Mouse (Mus musculus) stomach, embryonic 16.5 days (tissue): ENCODE results near the gene Dirc2. TPM values are rescaled to one million over a fixed set of nuclear protein-coding genes. Genes with fewer than 3 reads are reported as not detected.

Experiments used
- ATAC-seq: fragments of 200-750 bp; cut with Nextera tagmentation; 2 replicates; pipeline ENCODE4 v1.8.0; 2017; ENCODE audit warnings: moderate number of reproducible peaks, moderate TSS enrichment; ENCODE audit not compliant: insufficient read depth, low FRiP score
- H3K27ac ChIP-seq: fragments of 300-500 bp; sonication (generic); 2 replicates; pipeline ENCODE4 v1.5.1; 2014; ENCODE audit warnings: low read length
- H3K27me3 ChIP-seq: fragments of 300-500 bp; sonication (generic); 2 replicates; pipeline ENCODE4 v1.6.1; 2014; ENCODE audit warnings: low read length, control low read depth, mixed read lengths; ENCODE audit not compliant: control insufficient read depth, insufficient read depth
- H3K36me3 ChIP-seq: fragments of 300-500 bp; sonication (generic); 2 replicates; pipeline ENCODE4 v1.6.1; 2014; ENCODE audit warnings: low read length; ENCODE audit not compliant: control insufficient read depth, insufficient read depth
- H3K4me1 ChIP-seq: fragments of 300-500 bp; sonication (generic); 2 replicates; pipeline ENCODE4 v1.6.1; 2014; ENCODE audit warnings: low read length, control low read depth, mixed read lengths; ENCODE audit not compliant: control insufficient read depth, insufficient read depth
- H3K4me2 ChIP-seq: fragments of 300-500 bp; sonication (generic); 2 replicates; pipeline ENCODE4 v1.6.1; 2014; ENCODE audit warnings: low read depth, low read length, mixed read lengths
- H3K4me3 ChIP-seq: fragments of 300-500 bp; sonication (generic); replicated peaks from 2 replicates; pipeline ENCODE4 v1.5.1; 2014; ENCODE audit warnings: mild to moderate bottlenecking, low read length
- H3K9ac ChIP-seq: fragments of 300-500 bp; sonication (generic); 2 replicates; pipeline ENCODE4 v1.6.1; 2014; ENCODE audit warnings: low read length
- H3K9me3 ChIP-seq: fragments of 300-500 bp; sonication (generic); replicated peaks from 2 replicates; pipeline ENCODE4 v1.6.1; 2016; ENCODE audit warnings: low read length, control low read depth; ENCODE audit not compliant: control insufficient read depth
- WGBS: fragments of 180-500 bp; shearing (Covaris S2); extraction: QIAGEN DNeasy Blood & Tissue Kit; methylation state at CpG from one replicate; pipeline ENCODE4 v1.1.7; 2014; 5-methylcytosine and 5-hydroxymethylcytosine counted together
- polyA plus RNA-seq: library from polyadenylated mRNA; unstranded; fragments of >200 nt; fragmentation: Nextera tagmentation; extraction: Ambion mirVana; gene quantifications from 2 replicates; pipeline ENCODE4 v1.2.1, GENCODE M21; 2015

Gene Dirc2
- polyA plus RNA-seq, 1 experiment from 2014 or later, result 8.2 TPM

DNA sequence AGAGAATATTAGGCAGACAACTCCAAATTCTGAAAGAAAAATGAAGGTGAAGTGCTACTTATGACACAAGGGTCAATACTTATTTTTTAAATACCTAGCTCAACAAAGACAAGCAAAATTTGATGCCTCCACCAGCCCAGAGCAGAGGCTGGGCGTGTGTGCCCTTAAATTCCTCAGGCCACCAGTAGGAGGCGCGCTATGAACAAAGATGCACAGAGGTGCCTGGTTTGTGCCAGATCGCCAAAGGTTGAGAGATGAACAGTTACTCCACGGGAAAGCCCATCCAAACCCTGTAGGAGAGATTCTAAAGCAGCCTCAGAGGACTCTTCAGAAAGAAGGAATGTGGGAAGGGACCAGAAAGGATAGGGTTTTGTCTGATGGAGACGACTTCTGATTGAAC lies 35.1 kb downstream of the Dirc2 start:
- Histone ChIP-seq H3K9me3 (no peaks in the 10 kb centered on the region), H3K4me1 (peaks cover 5% of the 10 kb centered on the region; the same call in 1 of the 2 replicates), H3K4me3 (no peak overlapping the region), H3K27ac (no peak overlapping the region), H3K4me2 (no peak overlapping the region), H3K36me3 (no peaks in the 10 kb centered on the region), H3K9ac (no peak overlapping the region), H3K27me3 (no peaks in the 10 kb centered on the region)
- WGBS, result 18% methylated on average over 6 of the region's 6 CpGs
- no peak for ATAC-seq

DNA sequence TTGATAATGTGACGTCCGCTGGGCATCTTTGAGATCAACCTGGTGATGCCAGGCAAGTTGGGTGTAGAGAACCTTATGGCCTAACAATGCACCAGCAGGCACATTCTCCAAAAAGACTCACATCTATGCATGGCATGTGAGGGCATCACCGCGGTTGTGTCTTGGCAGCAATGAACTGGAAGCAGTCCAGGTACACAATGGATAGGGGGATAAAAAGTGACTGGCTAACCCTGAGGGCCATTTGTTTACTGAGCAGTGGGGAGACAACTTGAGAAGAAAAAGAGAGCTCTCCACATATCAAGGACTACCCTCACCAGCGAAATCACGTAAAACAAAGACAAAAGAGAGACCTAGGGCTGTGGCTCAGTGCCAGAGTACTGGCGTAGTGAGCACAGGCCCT lies 37.1 kb downstream of the Dirc2 start:
- H3K27me3 ChIP-seq, result no peaks in the 10 kb centered on the region
- no peak overlapping the region for H3K27ac ChIP-seq
- H3K4me3 ChIP-seq, result no peak overlapping the region
- ATAC-seq, result no peak
- no peaks in the 10 kb centered on the region for H3K9me3 ChIP-seq
- WGBS, result 83% methylated on average over 7 of the region's 7 CpGs
- no peaks in the 10 kb centered on the region for H3K36me3 ChIP-seq
- no peak overlapping the region for H3K9ac ChIP-seq
- no peak overlapping the region for H3K4me2 ChIP-seq
- no peaks in the 10 kb centered on the region for H3K4me1 ChIP-seq

DNA sequence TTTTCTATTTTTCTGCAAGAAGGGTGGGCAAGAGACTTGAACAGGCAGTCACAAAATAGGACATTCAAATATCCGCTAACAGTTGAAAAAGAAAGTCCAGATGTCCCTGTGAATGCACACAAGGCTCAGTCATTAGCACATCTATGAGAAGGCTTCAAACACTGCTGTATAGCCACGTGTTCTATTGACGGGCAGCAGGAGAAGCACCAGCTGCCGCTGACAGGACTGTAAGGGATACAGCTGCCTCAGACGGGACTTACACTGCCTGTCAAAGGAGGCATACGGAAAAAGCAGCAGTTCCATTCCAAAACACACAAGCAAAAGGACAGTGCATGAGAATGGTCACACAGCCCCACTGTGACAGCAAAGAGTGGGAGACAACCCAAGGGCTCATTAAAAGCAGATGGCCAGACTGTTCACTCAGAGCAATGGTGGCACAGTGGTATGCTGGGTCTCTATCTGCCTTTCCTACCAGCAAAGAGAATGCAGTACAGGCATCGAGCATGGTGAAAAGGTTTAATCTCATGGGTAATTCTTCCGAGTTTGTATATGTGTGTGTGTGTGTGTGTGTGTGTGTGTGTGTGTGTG lies 39.9 kb downstream of the Dirc2 start:
- WGBS, result 48% methylated on average over 8 of the region's 8 CpGs
- no peaks in the 10 kb centered on the region for H3K4me1 ChIP-seq
- H3K9ac ChIP-seq, result no peak overlapping the region
- H3K4me3 ChIP-seq, result no peak overlapping the region
- no peaks in the 10 kb centered on the region for H3K36me3 ChIP-seq
- ATAC-seq, result no peak
- no peaks in the 10 kb centered on the region for H3K27me3 ChIP-seq
- no peaks in the 10 kb centered on the region for H3K9me3 ChIP-seq
- no peak overlapping the region for H3K27ac ChIP-seq
- no peak overlapping the region for H3K4me2 ChIP-seq

- Histone ChIP-seq H3K4me2 (no peak overlapping the region), H3K36me3 (no peaks in the 10 kb centered on the region), H3K27me3 (no peaks in the 10 kb centered on the region), H3K9ac (no peak overlapping the region), H3K4me3 (no peak overlapping the region), H3K4me1 (no peaks in the 10 kb centered on the region), H3K9me3 (no peaks in the 10 kb centered on the region), H3K27ac (no peak overlapping the region)
- ATAC-seq, result no peak
- WGBS, result 88% methylated on average over 2 of the region's 2 CpGs
These were observed 42.6 kb downstream of the Dirc2 start for GRCm38 (mm10) chr16:35726601-35727000.

GRCm38 (mm10) chr16:35724561-35724960 lies 44.6 kb downstream of the Dirc2 start:
- Histone ChIP-seq H3K27me3 (no peaks in the 10 kb centered on the region), H3K27ac (no peak overlapping the region), H3K9ac (no peak overlapping the region), H3K9me3 (no peaks in the 10 kb centered on the region), H3K4me3 (no peak overlapping the region), H3K36me3 (no peaks in the 10 kb centered on the region), H3K4me2 (no peak overlapping the region), H3K4me1 (no peaks in the 10 kb centered on the region)
- no peak for ATAC-seq
- WGBS, result 84% methylated on average over 6 of the region's 6 CpGs

- H3K4me2 ChIP-seq, result no peak overlapping the region
- H3K9me3 ChIP-seq, result no peaks in the 10 kb centered on the region
- WGBS, result 82% methylated on average over 5 of the region's 5 CpGs
- H3K9ac ChIP-seq, result no peak overlapping the region
- H3K36me3 ChIP-seq, result no peaks in the 10 kb centered on the region
- H3K27ac ChIP-seq, result no peak overlapping the region
- no peak overlapping the region for H3K4me3 ChIP-seq
- no peaks in the 10 kb centered on the region for H3K4me1 ChIP-seq
- no peaks in the 10 kb centered on the region for H3K27me3 ChIP-seq
- ATAC-seq, result no peak
These were observed 51.4 kb downstream of the Dirc2 start for GRCm38 (mm10) chr16:35717761-35718160.

DNA sequence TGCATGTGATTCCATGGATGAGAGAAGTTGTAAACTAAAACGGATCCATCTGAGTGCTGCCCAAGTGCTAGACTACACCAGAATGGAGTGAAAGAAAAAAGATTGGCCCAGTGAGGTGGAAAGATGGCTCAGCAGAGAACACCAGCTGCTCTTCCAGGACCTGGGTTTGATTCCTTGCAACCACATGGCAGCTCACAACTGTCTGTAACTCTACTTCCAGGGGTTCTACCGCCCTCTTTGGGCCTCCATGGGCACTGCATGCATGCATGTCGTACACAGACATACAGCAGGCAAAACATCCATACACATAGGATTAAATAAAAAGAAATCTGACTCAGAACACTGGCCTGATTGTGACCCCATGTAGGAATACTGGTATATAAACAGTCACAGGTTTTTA lies 52.9 kb downstream of the Dirc2 start:
- no peak for ATAC-seq
- Histone ChIP-seq H3K27ac (no peak overlapping the region), H3K36me3 (no peaks in the 10 kb centered on the region), H3K4me1 (no peaks in the 10 kb centered on the region; the same call in 1 of the 2 replicates), H3K4me3 (no peak overlapping the region), H3K4me2 (no peak overlapping the region), H3K27me3 (no peaks in the 10 kb centered on the region), H3K9me3 (no peaks in the 10 kb centered on the region), H3K9ac (no peak overlapping the region)
- 77% methylated on average over 3 of the region's 3 CpGs for WGBS

GRCm38 (mm10) chr16:35715771-35716170 lies 53.4 kb downstream of the Dirc2 start:
- H3K36me3 ChIP-seq, result no peaks in the 10 kb centered on the region
- H3K27ac ChIP-seq, result no peak overlapping the region
- H3K9ac ChIP-seq, result no peak overlapping the region
- no peak overlapping the region for H3K4me3 ChIP-seq
- no peak overlapping the region for H3K4me2 ChIP-seq
- no peaks in the 10 kb centered on the region for H3K27me3 ChIP-seq
- ATAC-seq, result no peak
- WGBS, result 81% methylated on average over 5 of the region's 5 CpGs
- no peaks in the 10 kb centered on the region; the same call in 1 of the 2 replicates for H3K4me1 ChIP-seq
- H3K9me3 ChIP-seq, result no peaks in the 10 kb centered on the region

GRCm38 (mm10) chr16:35715350-35715749 lies 53.8 kb downstream of the Dirc2 start:
- Histone ChIP-seq H3K4me2 (no peak overlapping the region), H3K9me3 (no peaks in the 10 kb centered on the region), H3K4me3 (no peak overlapping the region), H3K27me3 (no peaks in the 10 kb centered on the region), H3K4me1 (no peaks in the 10 kb centered on the region; the same call in 1 of the 2 replicates), H3K27ac (no peak overlapping the region), H3K9ac (no peak overlapping the region), H3K36me3 (no peaks in the 10 kb centered on the region)
- ATAC-seq, result no peak
- 50% methylated on average over 6 of the region's 6 CpGs for WGBS
